8 mouse cellular contexts compared by ENCODE assay signal in genomic region chr10:81395127-81395526, GRCm38 (mm10). TPM values are rescaled to one million over a fixed set of nuclear protein-coding genes. Genes with fewer than 3 reads are reported as not detected.
DNase-seq lines count a peak whose midpoint lies in the region; ATAC-seq and TF ChIP-seq lines count a peak whose summit lies in the region.
"Had no signal": no experiment of that assay in that cellular context is flagged by ENCODE, and none has a peak within 500 bp of the region (broad histone marks: within the 10 kb centered on the region; RNA-seq: fewer than 3 reads in every experiment).

No protein-coding gene starts in this region.

- peak; percentile 45; the same call in 1 of the 2 replicates for ATAC-seq in midbrain, embryonic 11.5 days (ENCODE audit: low FRiP score)
- ATAC-seq in midbrain, embryonic 13.5 days = no peak
- peak; percentile 28; the same call in 1 of the 2 replicates for ATAC-seq in forebrain, embryonic 13.5 days

- 0 out of 2 replicates have a peak overlapping the region, but pooled peaks have one; percentile 9 for H3K9ac ChIP-seq in midbrain, embryonic 11.5 days (ENCODE audit: low read length)
- H3K9ac ChIP-seq in midbrain, embryonic 13.5 days (replicated peaks) = no peak overlapping the region
- H3K9ac ChIP-seq in MEL (ENCODE audit: control insufficient read depth, low read depth, low read length, poor library complexity, severe bottlenecking) = no peak overlapping the region
- H3K9ac ChIP-seq in forebrain, embryonic 13.5 days = no peak overlapping the region

- H3K79me2 ChIP-seq in MEL (ENCODE audit: control insufficient read depth, insufficient read depth, low read length, poor library complexity) = no peaks in the 10 kb centered on the region

- no peak for TF ChIP-seq POLR2A in MEL (IDR thresholded peaks at IDR 0.05; ENCODE audit: control insufficient read depth in 1 of 2, insufficient read depth in 1 of 2, low read depth in 1 of 2, low read length in 2 of 2, poor library complexity in 1 of 2)
- no peak for TF ChIP-seq POLR2A in brain, embryonic 14.5 days (IDR thresholded peaks at IDR 0.05; ENCODE audit: borderline replicate concordance, extremely low read depth, insufficient read depth, insufficient read length, poor library complexity, severe bottlenecking)

- H3K4me2 ChIP-seq in midbrain, embryonic 11.5 days = no peak overlapping the region
- no peak overlapping the region for H3K4me2 ChIP-seq in midbrain, embryonic 13.5 days (replicated peaks)
- no peak overlapping the region for H3K4me2 ChIP-seq in forebrain, embryonic 13.5 days

- H3K36me3 ChIP-seq in midbrain, embryonic 11.5 days (ENCODE audit: control insufficient read depth, insufficient read depth, low read length) = 0 out of 2 replicates have a peak, but pooled peaks cover 2% of the 10 kb centered on the region
- peaks cover 17% of the 10 kb centered on the region for H3K36me3 ChIP-seq in midbrain, embryonic 13.5 days
- no peaks in the 10 kb centered on the region for H3K36me3 ChIP-seq in MEL (ENCODE audit: control insufficient read depth in 1 of 2, insufficient read depth in 2 of 2, low read length in 2 of 2)
- peaks cover 33% of the 10 kb centered on the region for H3K36me3 ChIP-seq in forebrain, embryonic 13.5 days (ENCODE audit: poor library complexity, severe bottlenecking)

- peak; percentile 91 to 100 (median 93) for TF ChIP-seq CTCF in MEL (IDR thresholded peaks at IDR 0.05 in 2 of 3, conservative IDR thresholded peaks at IDR 0.05 in 1 of 3; ENCODE audit: control insufficient read depth in 1 of 3, insufficient read depth in 1 of 3, low read depth in 2 of 3, low read length in 3 of 3, poor library complexity in 1 of 3, severe bottlenecking in 1 of 3)
- TF ChIP-seq CTCF in brain, embryonic 14.5 days (IDR thresholded peaks at IDR 0.05; ENCODE audit: borderline replicate concordance, extremely low read depth, insufficient read depth, insufficient read length) = peak; percentile 90

- peak; percentile 67 for TF ChIP-seq RAD21 in MEL (IDR thresholded peaks at IDR 0.05; ENCODE audit: low read depth, low read length)

- no peaks in the 10 kb centered on the region for H3K27me3 ChIP-seq in midbrain, embryonic 11.5 days (ENCODE audit: control insufficient read depth, insufficient read depth, low read length)
- H3K27me3 ChIP-seq in midbrain, embryonic 13.5 days = no peaks in the 10 kb centered on the region
- no peaks in the 10 kb centered on the region for H3K27me3 ChIP-seq in MEL (ENCODE audit: control insufficient read depth in 1 of 2, insufficient read depth in 2 of 2, low read length in 2 of 2)
- no peaks in the 10 kb centered on the region for H3K27me3 ChIP-seq in forebrain, embryonic 13.5 days

- H3K27ac ChIP-seq in midbrain, embryonic 11.5 days (ENCODE audit: low read depth, low read length) = no peak overlapping the region
- no peak overlapping the region for H3K27ac ChIP-seq in midbrain, embryonic 13.5 days
- H3K27ac ChIP-seq in MEL (ENCODE audit: control insufficient read depth, low read depth, low read length) = no peak overlapping the region
- H3K27ac ChIP-seq in forebrain, embryonic 13.5 days = no peak overlapping the region

- no peak for TF ChIP-seq EP300 in MEL (IDR thresholded peaks at IDR 0.05; ENCODE audit: low read depth in 1 of 2, low read length in 2 of 2)

- peaks cover 17% of the 10 kb centered on the region for H3K4me1 ChIP-seq in midbrain, embryonic 11.5 days (ENCODE audit: control insufficient read depth, insufficient read depth, low read length)
- H3K4me1 ChIP-seq in midbrain, embryonic 13.5 days (replicated peaks) = peaks cover 34% of the 10 kb centered on the region
- peaks cover 6 to 14% of the 10 kb centered on the region in 2 experiments; a peak in 3 of 4 replicates for H3K4me1 ChIP-seq in MEL (ENCODE audit: control insufficient read depth in 1 of 2, insufficient read depth in 2 of 2, low read length in 2 of 2)
- H3K4me1 ChIP-seq in forebrain, embryonic 13.5 days = peaks cover 21% of the 10 kb centered on the region

- no peaks in the 10 kb centered on the region for H3K9me3 ChIP-seq in midbrain, embryonic 11.5 days (ENCODE audit: control insufficient read depth, low read length)
- H3K9me3 ChIP-seq in midbrain, embryonic 13.5 days = no peaks in the 10 kb centered on the region
- H3K9me3 ChIP-seq in MEL (replicated peaks; ENCODE audit: insufficient read depth, low read length) = no peaks in the 10 kb centered on the region
- no peaks in the 10 kb centered on the region for H3K9me3 ChIP-seq in forebrain, embryonic 13.5 days (replicated peaks)
- H3K9me3 ChIP-seq: megakaryocyte, embryonic 14.5 days had no signal

- peak; percentile 98 for DNase-seq in midbrain, embryonic 11.5 days (ENCODE audit: low spot score, missing footprints)
- peak; percentile 78 for DNase-seq in MEL (ENCODE audit: low read depth, low spot score)
- peak; percentile 72 for DNase-seq in brain, embryonic 14.5 days (ENCODE audit: low read depth)
- peak; percentile 91 for DNase-seq in kidney, postnatal 4 days
- peak; percentile 85 for DNase-seq in retina, postnatal 1 day

- no peak overlapping the region for H3K4me3 ChIP-seq in midbrain, embryonic 11.5 days (ENCODE audit: low read depth, low read length)
- H3K4me3 ChIP-seq in midbrain, embryonic 13.5 days (replicated peaks) = no peak overlapping the region
- no peak overlapping the region for H3K4me3 ChIP-seq in MEL (ENCODE audit: control insufficient read depth in 1 of 2, insufficient read depth in 1 of 2, low read depth in 2 of 2, low read length in 2 of 2)
- H3K4me3 ChIP-seq in forebrain, embryonic 13.5 days = no peak overlapping the region
- H3K4me3 ChIP-seq: megakaryocyte, embryonic 14.5 days had no signal

- 19% methylated on average over 5 of the region's 5 CpGs for WGBS in midbrain, embryonic 11.5 days
- 16% methylated on average over 5 of the region's 5 CpGs for WGBS in midbrain, embryonic 13.5 days
- WGBS in forebrain, embryonic 13.5 days = 13% methylated on average over 5 of the region's 5 CpGs

TF ChIP-seq in MEL, 35 proteins besides CTCF, POLR2A, EP300 and RAD21 (continues in another document):
- no peak for TF ChIP-seq MAFK (IDR thresholded peaks at IDR 0.05; ENCODE audit: borderline replicate concordance, low read depth, low read length)
- TF ChIP-seq RCOR1 (IDR thresholded peaks at IDR 0.05; ENCODE audit: low read depth, low read length) = no peak
- TF ChIP-seq KAT2A (conservative IDR thresholded peaks at IDR 0.05; ENCODE audit: low read depth, low read length) = no peak
- TF ChIP-seq POLR2AphosphoS5 (IDR thresholded peaks at IDR 0.05; ENCODE audit: borderline replicate concordance, low read depth, low read length) = no peak
- no peak for TF ChIP-seq ZKSCAN1 (IDR thresholded peaks at IDR 0.05; ENCODE audit: low read depth, low read length)
- TF ChIP-seq CHD2 (IDR thresholded peaks at IDR 0.05; ENCODE audit: low read length) = no peak
- peak; percentile 94 for TF ChIP-seq SMC3 (IDR thresholded peaks at IDR 0.05; ENCODE audit: low read depth, low read length)

RNA-seq across cellular contexts. Expression of gene Smim24, which starts 2.3 kb away (rescaled TPM):
- polyA plus RNA-seq in midbrain, embryonic 11.5 days (2014; fragmentation: Nextera tagmentation; extraction: Ambion mirVana) = 2.3 and 2.7 TPM in 2 replicates
- 1.4 and 1.9 TPM in 2 replicates for polyA plus RNA-seq in midbrain, embryonic 13.5 days (2015; fragmentation: Nextera tagmentation; extraction: Ambion mirVana)
- total RNA-seq in MEL (2012; rRNA removed) = 6.5 and 6.7 TPM in 2 replicates
- 10 to 100 TPM in 1 of 2 experiments, not detected in 1; 29.5 TPM for polyA plus RNA-seq in MEL (2012; ENCODE audit: insufficient read depth in 1 of 2, insufficient read length in 2 of 2, low read depth in 1 of 2, low replicate concordance in 2 of 2, missing spikeins in 1 of 2)
- polyA plus RNA-seq in brain, embryonic 14.5 days (2012; rRNA removed) = 3.0 and 4.2 TPM in 2 replicates
- polyA plus RNA-seq in forebrain, embryonic 13.5 days (2015; fragmentation: Nextera tagmentation; extraction: Ambion mirVana) = 1.8 TPM in 2 replicates

RNA-seq across cellular contexts. Expression of gene Gm48552, which starts 6.3 kb away (rescaled TPM):
- 0.20 and 0.47 TPM in 2 replicates for polyA plus RNA-seq in midbrain, embryonic 11.5 days (2014; fragmentation: Nextera tagmentation; extraction: Ambion mirVana)
- polyA plus RNA-seq in midbrain, embryonic 13.5 days (2015; fragmentation: Nextera tagmentation; extraction: Ambion mirVana) = 1.2 and 2.1 TPM in 2 replicates
- total RNA-seq in MEL (2012; rRNA removed) = 0.49 and 0.89 TPM in 2 replicates
- polyA plus RNA-seq in MEL (2012; ENCODE audit: insufficient read depth in 1 of 2, insufficient read length in 2 of 2, low read depth in 1 of 2, low replicate concordance in 2 of 2, missing spikeins in 1 of 2) = 1 to 10 TPM in 1 of 2 experiments, not detected in 1; 1.2 TPM
- polyA plus RNA-seq in brain, embryonic 14.5 days (2012; rRNA removed) = 8.7 and 9.4 TPM in 2 replicates
- polyA plus RNA-seq in forebrain, embryonic 13.5 days (2015; fragmentation: Nextera tagmentation; extraction: Ambion mirVana) = 2.1 and 2.3 TPM in 2 replicates

RNA-seq across cellular contexts. Expression of gene Gm48551, which starts 10.9 kb away (rescaled TPM):
- 2.7 and 2.9 TPM in 2 replicates for polyA plus RNA-seq in midbrain, embryonic 11.5 days (2014; fragmentation: Nextera tagmentation; extraction: Ambion mirVana)
- 6.9 and 7.2 TPM in 2 replicates for polyA plus RNA-seq in midbrain, embryonic 13.5 days (2015; fragmentation: Nextera tagmentation; extraction: Ambion mirVana)
- 0.46 and 0.62 TPM in 2 replicates for total RNA-seq in MEL (2012; rRNA removed)
- 1 to 10 TPM in 1 of 2 experiments, not detected in 1; 2.6 TPM for polyA plus RNA-seq in MEL (2012; ENCODE audit: insufficient read depth in 1 of 2, insufficient read length in 2 of 2, low read depth in 1 of 2, low replicate concordance in 2 of 2, missing spikeins in 1 of 2)
- polyA plus RNA-seq in brain, embryonic 14.5 days (2012; rRNA removed) = 6.8 and 9.6 TPM in 2 replicates
- 4.2 and 5.8 TPM in 2 replicates for polyA plus RNA-seq in forebrain, embryonic 13.5 days (2015; fragmentation: Nextera tagmentation; extraction: Ambion mirVana)

RNA-seq across cellular contexts. Expression of gene Dohh, which starts 10.9 kb away (rescaled TPM):
- 43.3 and 53.7 TPM in 2 replicates for polyA plus RNA-seq in midbrain, embryonic 11.5 days (2014; fragmentation: Nextera tagmentation; extraction: Ambion mirVana)
- 73.5 TPM in 2 replicates for polyA plus RNA-seq in midbrain, embryonic 13.5 days (2015; fragmentation: Nextera tagmentation; extraction: Ambion mirVana)
- 153 and 157 TPM in 2 replicates for total RNA-seq in MEL (2012; rRNA removed)
- 100 to 1,000 TPM in 1 of 2 experiments, not detected in 1; 145 TPM for polyA plus RNA-seq in MEL (2012; ENCODE audit: insufficient read depth in 1 of 2, insufficient read length in 2 of 2, low read depth in 1 of 2, low replicate concordance in 2 of 2, missing spikeins in 1 of 2)
- 64.0 and 67.4 TPM in 2 replicates for polyA plus RNA-seq in brain, embryonic 14.5 days (2012; rRNA removed)
- 76.7 and 87.3 TPM in 2 replicates for polyA plus RNA-seq in forebrain, embryonic 13.5 days (2015; fragmentation: Nextera tagmentation; extraction: Ambion mirVana)

RNA-seq across cellular contexts. Expression of gene Fzr1, which starts 16.8 kb away (rescaled TPM):
- polyA plus RNA-seq in midbrain, embryonic 11.5 days (2014; fragmentation: Nextera tagmentation; extraction: Ambion mirVana) = 94.3 and 104 TPM in 2 replicates
- polyA plus RNA-seq in midbrain, embryonic 13.5 days (2015; fragmentation: Nextera tagmentation; extraction: Ambion mirVana) = 127 and 133 TPM in 2 replicates
- 20.7 and 24.7 TPM in 2 replicates for total RNA-seq in MEL (2012; rRNA removed)
- polyA plus RNA-seq in MEL (2012; ENCODE audit: insufficient read depth in 1 of 2, insufficient read length in 2 of 2, low read depth in 1 of 2, low replicate concordance in 2 of 2, missing spikeins in 1 of 2) = 100 to 1,000 TPM in 1 of 2 experiments, not detected in 1; 115 TPM
- 154 and 184 TPM in 2 replicates for polyA plus RNA-seq in brain, embryonic 14.5 days (2012; rRNA removed)
- 117 and 128 TPM in 2 replicates for polyA plus RNA-seq in forebrain, embryonic 13.5 days (2015; fragmentation: Nextera tagmentation; extraction: Ambion mirVana)
